Mouse (Mus musculus) retina, adult 2 months (tissue): ENCODE measurements around the gene Txn1.

Experiments used
- DNase-seq: peaks from one replicate; pipeline ENCODE4 v3.0.0-alpha.2; 2012; ENCODE audit warnings: low read depth, low spot score

Txn1 gene

GRCm38 (mm10) chr4:57942892-57943291 lies 13.3 kb downstream of the Txn1 start:
- DNase-seq, result no peak

- no peak for DNase-seq
Measured at GRCm38 (mm10) chr4:57940631-57941030, 15.6 kb downstream of the Txn1 start.

GRCm38 (mm10) chr4:57937292-57937691 lies 18.9 kb downstream of the Txn1 start:
- DNase-seq, result no peak

GRCm38 (mm10) chr4:57934181-57934580 lies 22.0 kb downstream of the Txn1 start:
- no peak for DNase-seq

- no peak for DNase-seq
Measured at GRCm38 (mm10) chr4:57930559-57931170, 25.5 kb downstream of the Txn1 start.

- DNase-seq, result no peak
Measured at GRCm38 (mm10) chr4:57927464-57928205, 28.6 kb downstream of the Txn1 start.

GRCm38 (mm10) chr4:57924556-57925071 lies 31.6 kb downstream of the Txn1 start:
- DNase-seq, result no peak

- DNase-seq, result no peak
Measured at GRCm38 (mm10) chr4:57922171-57922570, 34.0 kb downstream of the Txn1 start.

GRCm38 (mm10) chr4:57920522-57920921 lies 35.7 kb downstream of the Txn1 start:
- DNase-seq, result no peak

- DNase-seq, result no peak
Measured at GRCm38 (mm10) chr4:57919494-57920423, 36.5 kb downstream of the Txn1 start.

GRCm38 (mm10) chr4:57916711-57917110 lies 39.5 kb downstream of the Txn1 start:
- no peak for DNase-seq

GRCm38 (mm10) chr4:57916201-57916661 lies 40.0 kb downstream of the Txn1 start, which contains the start of gene D630039A03Rik:
TSS of gene D630039A03Rik (minus strand) at chr4:57916297.
- no peak for DNase-seq

- DNase-seq, result no peak
Measured at GRCm38 (mm10) chr4:57915216-57915965, 40.8 kb downstream of the Txn1 start.

GRCm38 (mm10) chr4:57914193-57915190 lies 41.7 kb downstream of the Txn1 start:
- DNase-seq, result no peak

- DNase-seq, result no peak
Measured at GRCm38 (mm10) chr4:57913021-57913420, 43.2 kb downstream of the Txn1 start.

GRCm38 (mm10) chr4:57908860-57909259 lies 47.4 kb downstream of the Txn1 start:
- DNase-seq, result no peak

- no peak for DNase-seq
Measured at GRCm38 (mm10) chr4:57906708-57907107, 49.5 kb downstream of the Txn1 start.

GRCm38 (mm10) chr4:57904638-57905037 lies 51.6 kb downstream of the Txn1 start:
- DNase-seq, result no peak

GRCm38 (mm10) chr4:57904211-57904610 lies 52.0 kb downstream of the Txn1 start:
- DNase-seq, result no peak

- no peak for DNase-seq
Measured at GRCm38 (mm10) chr4:57902619-57903018, 53.6 kb downstream of the Txn1 start.
